Mouse (Mus musculus): Measurements from ENCODE around the gene Tifa. TPM values are rescaled to one million over a fixed set of nuclear protein-coding genes. Genes with fewer than 3 reads are reported as not detected.
"Not testable (repeated sequence)": the region's sequence is repeated elsewhere in the genome, so short reads cannot be mapped to it uniquely, and the experiment has no call there.

The Tifa gene
- polyA plus RNA-seq, 1 experiment from 2014 or later: 2.4 TPM

- WGBS: 66% methylated on average over 8 of the region's 8 CpGs
- peaks cover 73% of the 10 kb centered on the region for H3K27me3 ChIP-seq (ENCODE audit: poor library complexity, severe bottlenecking)
- H3K4me3 ChIP-seq: no peak overlapping the region
- no peak overlapping the region for H3K27ac ChIP-seq
- H3K36me3 ChIP-seq (replicated peaks): no peaks in the 10 kb centered on the region
- DNase-seq (ENCODE audit: extremely low spot score, low spot score): no peak
- no peaks in the 10 kb centered on the region for H3K9me3 ChIP-seq
- peaks cover 19% of the 10 kb centered on the region for H3K4me1 ChIP-seq
Measured at GRCm38 (mm10) chr3:127762403-127762802, 27.2 kb upstream of the Tifa start.

GRCm38 (mm10) chr3:127763076-127763612 is 26.5 kb upstream of the Tifa start:
- Histone ChIP-seq H3K4me3 (no peak overlapping the region), H3K27me3 (ENCODE audit: poor library complexity, severe bottlenecking) (peaks cover 72% of the 10 kb centered on the region), H3K4me1 (peaks cover 16% of the 10 kb centered on the region), H3K27ac (no peak overlapping the region), H3K9me3 (no peaks in the 10 kb centered on the region), H3K36me3 (replicated peaks) (no peaks in the 10 kb centered on the region)
- peak; percentile 82 for DNase-seq (ENCODE audit: extremely low spot score, low spot score)
- 28% methylated on average over 7 of the region's 7 CpGs for WGBS

- Histone ChIP-seq H3K4me3 (no peak overlapping the region), H3K4me1 (0 out of 2 replicates have a peak, but pooled peaks cover 6% of the 10 kb centered on the region), H3K27me3 (ENCODE audit: poor library complexity, severe bottlenecking) (peaks cover 58% of the 10 kb centered on the region), H3K9me3 (no peaks in the 10 kb centered on the region), H3K36me3 (replicated peaks) (no peaks in the 10 kb centered on the region), H3K27ac (no peak overlapping the region)
- DNase-seq (ENCODE audit: extremely low spot score, low spot score): no peak
- WGBS: 54% methylated on average over 5 of the region's 5 CpGs
Measured at GRCm38 (mm10) chr3:127764541-127764940, 25.1 kb upstream of the Tifa start.

- H3K4me3 ChIP-seq: no peak overlapping the region
- H3K27me3 ChIP-seq (ENCODE audit: poor library complexity, severe bottlenecking): peaks cover 44% of the 10 kb centered on the region
- no peak for DNase-seq (ENCODE audit: extremely low spot score, low spot score)
- no peak overlapping the region for H3K27ac ChIP-seq
- no peaks in the 10 kb centered on the region for H3K36me3 ChIP-seq (replicated peaks)
- 0 out of 2 replicates have a peak, but pooled peaks cover 6% of the 10 kb centered on the region for H3K4me1 ChIP-seq
- WGBS: 70% methylated on average over 3 of the region's 3 CpGs
- H3K9me3 ChIP-seq: no peaks in the 10 kb centered on the region
Measured at GRCm38 (mm10) chr3:127765971-127766370, 23.6 kb upstream of the Tifa start.

- no peaks in the 10 kb centered on the region for H3K4me1 ChIP-seq
- WGBS: 89% methylated on average over 11 of the region's 11 CpGs
- H3K27ac ChIP-seq: no peak overlapping the region
- DNase-seq (ENCODE audit: extremely low spot score, low spot score): no peak
- no peak overlapping the region for H3K4me3 ChIP-seq
- H3K27me3 ChIP-seq (ENCODE audit: poor library complexity, severe bottlenecking): peaks cover 16% of the 10 kb centered on the region
- no peaks in the 10 kb centered on the region for H3K36me3 ChIP-seq (replicated peaks)
- no peaks in the 10 kb centered on the region for H3K9me3 ChIP-seq
Measured at GRCm38 (mm10) chr3:127769146-127769545, 20.5 kb upstream of the Tifa start.

- Histone ChIP-seq H3K36me3 (replicated peaks) (no peaks in the 10 kb centered on the region), H3K27me3 (ENCODE audit: poor library complexity, severe bottlenecking) (peaks cover 19% of the 10 kb centered on the region), H3K27ac (peak within 1 kb of the TSS; percentile 66), H3K4me3 (peak within 1 kb of the TSS; percentile 49), H3K4me1 (peaks cover 10% of the 10 kb centered on the region), H3K9me3 (peaks cover 4% of the 10 kb centered on the region; the same call in 1 of the 2 replicates)
- WGBS: 2% methylated on average over 24 of the region's 24 CpGs
- peak; percentile 64 for DNase-seq (ENCODE audit: extremely low spot score, low spot score)
Measured at GRCm38 (mm10) chr3:127780021-127780644, 9.5 kb upstream of the Tifa start, which contains the start of gene Alpk1. Gene Alpk1 (minus strand): TSS chr3:127780527.

GRCm38 (mm10) chr3:127780921-127781320 is 8.7 kb upstream of the Tifa start:
- DNase-seq (ENCODE audit: extremely low spot score, low spot score): no peak
- Histone ChIP-seq H3K4me1 (peaks cover 10% of the 10 kb centered on the region), H3K27me3 (ENCODE audit: poor library complexity, severe bottlenecking) (peaks cover 27% of the 10 kb centered on the region), H3K4me3 (no peak overlapping the region), H3K36me3 (replicated peaks) (no peaks in the 10 kb centered on the region), H3K9me3 (peaks cover 4% of the 10 kb centered on the region; the same call in 1 of the 2 replicates), H3K27ac (no peak overlapping the region)
- WGBS: 96% methylated on average over 9 of the region's 9 CpGs

GRCm38 (mm10) chr3:127782921-127783320 is 6.7 kb upstream of the Tifa start:
- Histone ChIP-seq H3K36me3 (replicated peaks) (no peaks in the 10 kb centered on the region), H3K4me1 (peaks cover 10% of the 10 kb centered on the region), H3K9me3 (peaks cover 4% of the 10 kb centered on the region; the same call in 1 of the 2 replicates), H3K27ac (no peak overlapping the region), H3K27me3 (ENCODE audit: poor library complexity, severe bottlenecking) (peaks cover 47% of the 10 kb centered on the region), H3K4me3 (no peak overlapping the region)
- 94% methylated on average over 6 of the region's 6 CpGs for WGBS
- no peak for DNase-seq (ENCODE audit: extremely low spot score, low spot score)

- WGBS: 93% methylated on average over 8 of the region's 8 CpGs
- H3K36me3 ChIP-seq (replicated peaks); H3K27ac ChIP-seq; H3K4me3 ChIP-seq; DNase-seq (ENCODE audit: extremely low spot score, low spot score); H3K4me1 ChIP-seq; H3K9me3 ChIP-seq: not testable (repeated sequence)
- peaks cover 54% of the 10 kb centered on the region for H3K27me3 ChIP-seq (ENCODE audit: poor library complexity, severe bottlenecking)
Measured at GRCm38 (mm10) chr3:127783680-127784079, 5.9 kb upstream of the Tifa start.

- no peak overlapping the region for H3K27ac ChIP-seq
- no peaks in the 10 kb centered on the region for H3K36me3 ChIP-seq (replicated peaks)
- H3K9me3 ChIP-seq: peaks cover 4% of the 10 kb centered on the region; the same call in 1 of the 2 replicates
- no peak for DNase-seq (ENCODE audit: extremely low spot score, low spot score)
- peaks cover 69% of the 10 kb centered on the region for H3K27me3 ChIP-seq (ENCODE audit: poor library complexity, severe bottlenecking)
- H3K4me1 ChIP-seq: peaks cover 24% of the 10 kb centered on the region
- H3K4me3 ChIP-seq: no peak overlapping the region
Measured at GRCm38 (mm10) chr3:127787032-127787431, 2.6 kb upstream of the Tifa start.

GRCm38 (mm10) chr3:127788038-127788437 is 1.6 kb upstream of the Tifa start:
- WGBS: 42% methylated on average over 7 of the region's 7 CpGs
- Histone ChIP-seq H3K9me3 (peaks cover 4% of the 10 kb centered on the region; the same call in 1 of the 2 replicates), H3K36me3 (replicated peaks) (no peaks in the 10 kb centered on the region), H3K27ac (no peak overlapping the region), H3K4me1 (peaks cover 24% of the 10 kb centered on the region), H3K27me3 (ENCODE audit: poor library complexity, severe bottlenecking) (peaks cover 79% of the 10 kb centered on the region), H3K4me3 (no peak overlapping the region)
- DNase-seq (ENCODE audit: extremely low spot score, low spot score): no peak

GRCm38 (mm10) chr3:127788919-127789318 is 686 bp upstream of the Tifa start:
- Histone ChIP-seq H3K4me1 (peaks cover 24% of the 10 kb centered on the region), H3K36me3 (replicated peaks) (no peaks in the 10 kb centered on the region), H3K27me3 (ENCODE audit: poor library complexity, severe bottlenecking) (peaks cover 79% of the 10 kb centered on the region), H3K4me3 (peak overlapping the region; percentile 74), H3K9me3 (no peaks in the 10 kb centered on the region), H3K27ac (no peak overlapping the region)
- 18% methylated on average over 8 of the region's 8 CpGs for WGBS
- DNase-seq (ENCODE audit: extremely low spot score, low spot score): no peak

GRCm38 (mm10) chr3:127790234-127791055 is 840 bp downstream of the Tifa start:
- peak; percentile 64 for DNase-seq (ENCODE audit: extremely low spot score, low spot score)
- Histone ChIP-seq H3K36me3 (replicated peaks) (no peaks in the 10 kb centered on the region), H3K4me1 (peaks cover 24% of the 10 kb centered on the region), H3K27ac (peak overlapping the region; percentile 77), H3K4me3 (peak overlapping the region; percentile 74), H3K27me3 (ENCODE audit: poor library complexity, severe bottlenecking) (peaks cover 76% of the 10 kb centered on the region), H3K9me3 (no peaks in the 10 kb centered on the region)
- WGBS: under 1% methylated on average over 35 of the region's 36 CpGs

All from forebrain, embryonic 10.5 days (tissue).